Mouse (Mus musculus) lung, postnatal 0 days (tissue): ENCODE data around the gene Bend6. TPM values are rescaled to one million over a fixed set of nuclear protein-coding genes. Genes with fewer than 3 reads are reported as not detected.

Source experiments
- ATAC-seq: fragments of 200-750 bp; cut with Nextera tagmentation; 2 replicates; pipeline ENCODE4 v1.8.0; 2017; ENCODE audit warnings: moderate library complexity
- DNase-seq: peaks from one replicate; pipeline ENCODE4 v3.0.0-alpha.2; 2016; ENCODE audit warnings: low spot score
- H3K27ac ChIP-seq: fragments of 300-500 bp; sonication (generic); 2 replicates; pipeline ENCODE4 v1.5.1; 2014; ENCODE audit warnings: antibody characterized with exemption, mild to moderate bottlenecking, low read length, mixed read lengths
- H3K27me3 ChIP-seq: fragments of 300-500 bp; sonication (generic); replicated peaks from 2 replicates; pipeline ENCODE4 v1.6.1; 2014; ENCODE audit warnings: low read length, mixed read lengths; ENCODE audit not compliant: insufficient read depth
- H3K36me3 ChIP-seq: fragments of 300-500 bp; sonication (generic); 2 replicates; pipeline ENCODE4 v1.6.1; 2014; ENCODE audit warnings: low read length, mixed read lengths; ENCODE audit not compliant: insufficient read depth
- H3K4me1 ChIP-seq: fragments of 300-500 bp; sonication (generic); 2 replicates; pipeline ENCODE4 v1.6.1; 2014; ENCODE audit warnings: antibody characterized with exemption, low read depth, low read length, mixed read lengths; ENCODE audit not compliant: insufficient read depth
- H3K4me2 ChIP-seq: fragments of 300-500 bp; sonication (generic); replicated peaks from 2 replicates; pipeline ENCODE4 v1.6.1; 2014; ENCODE audit warnings: low read depth, mild to moderate bottlenecking, low read length, moderate library complexity, mixed read lengths
- H3K4me3 ChIP-seq: fragments of 300-500 bp; sonication (generic); 2 replicates; pipeline ENCODE4 v1.5.1; 2014; ENCODE audit warnings: low read depth, low read length
- H3K9ac ChIP-seq: fragments of 300-500 bp; sonication (generic); replicated peaks from 2 replicates; pipeline ENCODE4 v1.6.1; 2014; ENCODE audit warnings: low read depth, mild to moderate bottlenecking
- H3K9me3 ChIP-seq: fragments of 300-500 bp; sonication (generic); 2 replicates; pipeline ENCODE4 v1.6.1; 2016; ENCODE audit warnings: low read length, mixed read lengths
- CTCF ChIP-seq: IDR thresholded peaks from 2 replicates; pipeline ENCODE4 v1.5.1; 2016; ENCODE audit warnings: antibody characterized with exemption, mild to moderate bottlenecking
- EP300 ChIP-seq: IDR thresholded peaks from 2 replicates; pipeline ENCODE4 v1.6.1; 2016; ENCODE audit warnings: antibody characterized with exemption, mild to moderate bottlenecking, control low read depth
- WGBS: fragments of 180-500 bp; shearing (Covaris S2); extraction: QIAGEN DNeasy Blood & Tissue Kit; methylation state at CpG from one replicate; pipeline ENCODE4 v1.1.7; 2014; 5-methylcytosine and 5-hydroxymethylcytosine counted together
- polyA plus RNA-seq: library from polyadenylated mRNA; unstranded; fragments of >200 nt; fragmentation: Nextera tagmentation; extraction: Ambion mirVana; gene quantifications from 2 replicates; pipeline ENCODE4 v1.2.1, GENCODE M21; 2015

Bend6 gene
- polyA plus RNA-seq, 1 experiment from 2014 or later: 0.45 TPM

- Histone ChIP-seq H3K4me3 (no peak overlapping the region), H3K9me3 (no peaks in the 10 kb centered on the region), H3K27ac (no peak overlapping the region), H3K27me3 (no peaks in the 10 kb centered on the region), H3K4me2 (0 out of 2 replicates have a peak overlapping the region, but pooled peaks have one; percentile 23), H3K9ac (no peak overlapping the region), H3K36me3 (no peaks in the 10 kb centered on the region), H3K4me1 (no peaks in the 10 kb centered on the region)
- peak; percentile 55 for DNase-seq
- TF ChIP-seq EP300: no peak
- TF ChIP-seq CTCF: no peak
- ATAC-seq: peak; percentile 71
- 47% methylated on average over 17 of the region's 17 CpGs for WGBS
Observed at GRCm38 (mm10) chr1:33944977-33945750, 37.5 kb upstream of the Bend6 start.

GRCm38 (mm10) chr1:33943943-33944342 lies 36.3 kb upstream of the Bend6 start:
- Histone ChIP-seq H3K9me3 (no peaks in the 10 kb centered on the region), H3K27me3 (no peaks in the 10 kb centered on the region), H3K4me2 (no peak overlapping the region), H3K9ac (no peak overlapping the region), H3K4me1 (no peaks in the 10 kb centered on the region), H3K27ac (no peak overlapping the region), H3K36me3 (no peaks in the 10 kb centered on the region), H3K4me3 (no peak overlapping the region)
- ATAC-seq (no peak), DNase-seq (no peak)
- 75% methylated on average over 2 of the region's 2 CpGs for WGBS
- TF ChIP-seq EP300: no peak
- peak; percentile 21; the same call in 1 of the 2 replicates for TF ChIP-seq CTCF

- no peak overlapping the region for H3K9ac ChIP-seq
- DNase-seq (no peak), ATAC-seq (no peak)
- no peaks in the 10 kb centered on the region for H3K36me3 ChIP-seq
- 82% methylated on average over 8 of the region's 8 CpGs for WGBS
- H3K27me3 ChIP-seq: no peaks in the 10 kb centered on the region
- no peaks in the 10 kb centered on the region for H3K9me3 ChIP-seq
- H3K4me2 ChIP-seq: no peak overlapping the region
- H3K27ac ChIP-seq: no peak overlapping the region
- TF ChIP-seq EP300 (no peak), CTCF (no peak)
- no peak overlapping the region for H3K4me3 ChIP-seq
- no peaks in the 10 kb centered on the region for H3K4me1 ChIP-seq
Observed at GRCm38 (mm10) chr1:33942638-33943037, 35.0 kb upstream of the Bend6 start.

GRCm38 (mm10) chr1:33940364-33940928 lies 32.8 kb upstream of the Bend6 start:
- TF ChIP-seq CTCF (no peak), EP300 (no peak)
- H3K36me3 ChIP-seq: no peaks in the 10 kb centered on the region
- H3K9me3 ChIP-seq: no peaks in the 10 kb centered on the region
- no peak overlapping the region for H3K27ac ChIP-seq
- H3K4me1 ChIP-seq: no peaks in the 10 kb centered on the region
- no peak for DNase-seq
- H3K4me3 ChIP-seq: no peak overlapping the region
- H3K27me3 ChIP-seq: no peaks in the 10 kb centered on the region
- no peak for ATAC-seq
- H3K4me2 ChIP-seq: no peak overlapping the region
- H3K9ac ChIP-seq: no peak overlapping the region
- WGBS: 71% methylated on average over 11 of the region's 11 CpGs

GRCm38 (mm10) chr1:33939828-33940227 lies 32.2 kb upstream of the Bend6 start:
- no peaks in the 10 kb centered on the region for H3K4me1 ChIP-seq
- no peaks in the 10 kb centered on the region for H3K36me3 ChIP-seq
- TF ChIP-seq CTCF (no peak), EP300 (no peak)
- no peaks in the 10 kb centered on the region for H3K27me3 ChIP-seq
- DNase-seq (no peak), ATAC-seq (no peak)
- no peak overlapping the region for H3K4me3 ChIP-seq
- no peak overlapping the region for H3K27ac ChIP-seq
- no peak overlapping the region for H3K4me2 ChIP-seq
- no peaks in the 10 kb centered on the region for H3K9me3 ChIP-seq
- H3K9ac ChIP-seq: no peak overlapping the region
- WGBS: 70% methylated on average over 5 of the region's 5 CpGs

- no peak for TF ChIP-seq CTCF
- TF ChIP-seq EP300: no peak
- H3K4me3 ChIP-seq: no peak overlapping the region
- H3K4me1 ChIP-seq: no peaks in the 10 kb centered on the region
- H3K9me3 ChIP-seq: no peaks in the 10 kb centered on the region
- DNase-seq (no peak), ATAC-seq (no peak)
- no peak overlapping the region for H3K9ac ChIP-seq
- no peaks in the 10 kb centered on the region for H3K36me3 ChIP-seq
- no peak overlapping the region for H3K4me2 ChIP-seq
- no peak overlapping the region for H3K27ac ChIP-seq
- no peaks in the 10 kb centered on the region for H3K27me3 ChIP-seq
- 86% methylated on average over 3 of the region's 3 CpGs for WGBS
Observed at GRCm38 (mm10) chr1:33935946-33936345, 28.3 kb upstream of the Bend6 start.
